Mouse (Mus musculus) thymus, postnatal 25 days (tissue): ENCODE results near the gene Zfp90.
"Not testable (repeated sequence)": the region's sequence is repeated elsewhere in the genome, so short reads cannot be mapped to it uniquely, and the experiment has no call there.

Source experiments
- DNase-seq: peaks from one replicate; pipeline ENCODE4 v3.0.0; 2022

Zfp90 gene

GRCm38 (mm10) chr8:106415182-106415971 lies at the start of gene Zfp90:
Zfp90 (plus strand) TSS chr8:106415327.
- DNase-seq = peak; percentile 90

DNA sequence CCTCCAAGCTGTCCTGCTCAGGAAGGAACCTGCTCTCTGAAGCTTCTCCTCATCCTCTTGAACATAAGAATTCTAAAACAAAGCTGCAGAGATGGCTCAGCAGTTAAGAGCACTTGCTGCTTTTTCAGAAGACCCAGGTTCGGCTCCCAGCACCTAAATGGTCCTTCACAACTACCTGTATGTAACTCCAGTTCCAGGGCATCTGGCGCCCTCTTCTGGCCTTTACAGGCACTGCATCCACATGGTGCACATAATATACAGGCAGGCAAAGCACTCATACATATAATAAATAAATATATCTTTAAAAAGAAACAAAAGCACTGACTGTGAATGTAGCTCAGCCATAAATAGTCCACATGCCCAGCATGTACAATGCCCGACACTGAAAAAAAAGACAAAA lies 46.6 kb upstream of the Zfp90 start:
- DNase-seq = no peak

DNA sequence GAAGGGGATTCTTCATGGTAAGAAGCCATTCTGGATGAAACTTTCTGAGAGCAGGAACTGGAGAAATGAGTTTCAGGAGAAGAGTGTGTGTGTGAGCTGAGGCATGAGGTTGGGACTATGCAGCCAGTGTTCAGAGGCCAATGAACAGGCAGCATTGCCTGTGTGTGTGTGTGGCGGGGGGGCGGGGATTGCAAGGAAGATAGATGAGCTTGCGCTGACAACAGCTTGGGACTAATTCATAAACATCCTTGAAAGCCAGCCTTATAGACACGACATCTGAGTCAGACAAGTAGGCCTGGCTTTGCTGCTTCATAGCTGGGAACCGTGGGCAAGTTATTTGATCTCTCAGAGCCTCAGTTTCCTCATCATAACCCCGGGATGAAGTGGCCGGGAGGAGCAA lies 46.1 kb upstream of the Zfp90 start:
- DNase-seq = no peak

- DNase-seq = no peak
These were observed 39.2 kb upstream of the Zfp90 start for GRCm38 (mm10) chr8:106375957-106376356.

DNA sequence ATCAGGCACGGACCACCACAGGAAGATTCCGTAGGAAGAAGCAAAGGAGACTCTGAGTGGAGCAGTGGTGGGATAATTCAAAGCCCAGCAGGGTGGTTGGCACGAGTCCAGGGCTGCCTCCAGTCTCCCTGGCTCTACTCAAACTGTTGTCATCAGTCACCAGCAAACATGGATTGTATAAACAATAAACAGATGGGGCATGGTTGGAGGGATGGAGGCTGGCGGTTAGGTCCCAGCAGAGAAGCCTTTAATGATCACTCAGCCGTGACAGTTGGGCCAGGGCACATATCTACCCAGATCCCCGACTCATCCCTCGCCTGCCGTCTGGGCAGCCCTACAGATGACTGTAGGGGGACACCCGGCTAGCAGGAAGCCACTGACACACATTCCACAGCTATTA lies 38.3 kb upstream of the Zfp90 start:
- DNase-seq = no peak

GRCm38 (mm10) chr8:106378501-106379048 lies 36.6 kb upstream of the Zfp90 start:
- DNase-seq = no peak

DNA sequence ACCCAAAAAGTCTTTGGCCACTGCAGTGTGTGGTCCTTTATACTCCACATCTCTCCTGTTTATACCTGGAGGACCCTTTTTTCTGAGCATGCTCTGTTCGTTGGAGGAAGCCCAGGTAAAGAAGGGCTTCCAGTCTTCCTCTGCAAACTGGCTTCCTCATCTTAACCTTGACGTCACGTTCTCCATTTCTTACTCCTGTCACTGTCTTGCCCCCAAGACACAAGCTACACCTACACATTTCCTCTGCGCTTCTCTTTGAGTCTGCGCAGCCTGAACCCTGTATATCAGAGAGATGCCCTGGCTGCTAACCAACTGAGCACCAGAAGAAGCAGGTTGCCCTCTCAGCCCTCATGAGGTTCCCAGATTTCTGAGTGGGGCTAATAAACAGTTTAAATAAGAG lies 35.8 kb upstream of the Zfp90 start:
- no peak for DNase-seq

- no peak for DNase-seq
These were observed 34.1 kb upstream of the Zfp90 start for GRCm38 (mm10) chr8:106381026-106381425.

- no peak for DNase-seq
These were observed 27.2 kb upstream of the Zfp90 start for GRCm38 (mm10) chr8:106387801-106388415.

DNA sequence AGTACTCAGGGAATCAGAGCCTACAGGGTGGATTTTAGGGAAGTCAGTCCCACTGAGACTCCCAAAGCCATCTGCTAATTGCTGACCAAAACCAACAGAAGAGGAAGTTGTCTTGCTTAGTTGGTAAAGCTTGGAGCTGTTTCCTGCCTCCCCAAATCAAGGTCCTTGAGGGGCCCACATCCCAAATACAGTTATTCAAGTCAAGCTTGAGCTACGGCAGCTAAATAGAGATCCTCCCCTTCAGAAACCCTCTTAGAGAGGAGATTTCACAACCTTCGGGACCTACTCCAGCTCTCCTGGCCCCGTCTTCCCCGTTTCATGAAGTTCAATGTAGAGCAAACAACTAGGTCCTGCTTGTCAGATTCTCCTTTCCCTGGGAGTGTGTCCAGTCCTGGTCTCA lies 20.6 kb upstream of the Zfp90 start:
- DNase-seq = no peak

DNA sequence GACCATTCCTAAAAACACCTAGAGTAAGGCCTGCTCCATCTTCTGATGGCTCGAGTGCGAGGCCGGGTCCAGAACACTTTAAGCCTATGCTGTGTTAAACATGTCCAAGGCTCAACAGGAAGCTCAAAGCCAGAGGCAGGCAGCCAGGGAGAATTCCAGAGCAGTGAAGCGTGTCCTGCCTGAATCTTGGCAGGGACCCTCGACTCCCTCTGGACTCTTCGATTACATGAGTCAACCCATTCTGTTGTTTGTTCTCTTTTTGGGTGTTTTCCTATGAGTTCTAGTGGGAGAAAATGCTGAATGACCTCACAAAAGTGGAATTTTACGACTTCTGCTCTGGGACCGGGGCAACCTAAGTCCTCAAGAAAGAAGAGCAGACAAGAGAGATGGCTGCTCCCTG lies 15.4 kb upstream of the Zfp90 start:
- no peak for DNase-seq

DNA sequence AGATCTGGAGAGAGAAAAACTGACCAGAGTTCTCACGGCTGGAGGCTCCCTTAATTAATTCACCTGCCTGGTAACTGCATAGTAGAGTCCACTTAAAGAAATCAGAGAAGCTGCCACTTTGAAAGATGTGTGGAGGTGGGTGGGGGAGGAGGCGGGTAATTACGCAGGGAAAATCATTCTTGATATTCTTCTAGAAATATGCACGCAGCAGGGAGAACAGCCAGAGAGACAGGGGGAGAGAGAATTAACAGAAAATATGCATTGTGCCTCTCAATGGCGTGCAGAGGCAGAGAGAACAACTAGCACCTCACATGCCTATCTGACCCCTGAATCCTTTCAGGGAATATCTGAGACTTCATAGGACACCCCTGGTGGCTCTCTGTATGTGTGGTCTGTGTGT lies 14.9 kb upstream of the Zfp90 start:
- DNase-seq = no peak

- DNase-seq = peak; percentile 17
These were observed 11.7 kb upstream of the Zfp90 start for GRCm38 (mm10) chr8:106403246-106403933.

DNA sequence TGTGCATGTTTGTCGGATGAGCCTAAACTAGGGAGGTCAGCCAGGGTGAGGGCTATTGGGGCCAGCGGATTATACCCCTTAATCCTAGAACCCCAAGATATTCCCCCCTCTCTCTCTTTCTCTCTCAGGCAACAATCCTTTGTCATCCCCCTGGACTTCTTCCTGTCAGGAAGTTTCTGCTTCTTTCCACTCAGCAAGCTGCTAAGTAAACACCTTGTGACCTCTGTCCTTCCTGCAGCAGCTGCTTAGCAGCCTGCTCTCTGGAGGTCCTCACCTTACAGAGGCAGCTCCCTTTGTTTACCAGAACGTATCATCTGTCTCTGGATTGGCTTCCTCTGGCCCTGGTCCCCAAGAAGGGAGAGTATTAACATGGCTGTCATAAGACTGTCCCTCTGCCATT lies 10.3 kb upstream of the Zfp90 start:
- no peak for DNase-seq

DNA sequence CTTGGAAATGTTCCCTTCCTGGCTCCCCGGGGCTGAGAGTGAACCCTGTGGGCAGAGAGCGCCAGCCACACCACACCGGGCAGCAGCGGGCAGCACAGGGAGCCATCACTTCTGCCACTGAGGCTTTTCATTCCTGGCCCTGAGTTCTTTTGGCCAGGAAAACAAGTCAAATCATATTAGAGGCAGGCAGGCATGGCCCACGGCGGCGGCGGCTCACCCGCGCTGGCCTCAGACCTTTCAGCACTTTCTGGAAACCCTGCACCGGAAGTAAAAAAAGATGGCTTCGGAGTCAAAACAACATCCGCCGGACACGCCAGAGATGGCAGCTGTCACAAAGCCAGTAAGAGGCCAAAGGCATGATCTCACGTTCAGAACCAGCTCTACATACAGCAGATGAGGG lies 9.3 kb upstream of the Zfp90 start:
- DNase-seq = no peak

DNA sequence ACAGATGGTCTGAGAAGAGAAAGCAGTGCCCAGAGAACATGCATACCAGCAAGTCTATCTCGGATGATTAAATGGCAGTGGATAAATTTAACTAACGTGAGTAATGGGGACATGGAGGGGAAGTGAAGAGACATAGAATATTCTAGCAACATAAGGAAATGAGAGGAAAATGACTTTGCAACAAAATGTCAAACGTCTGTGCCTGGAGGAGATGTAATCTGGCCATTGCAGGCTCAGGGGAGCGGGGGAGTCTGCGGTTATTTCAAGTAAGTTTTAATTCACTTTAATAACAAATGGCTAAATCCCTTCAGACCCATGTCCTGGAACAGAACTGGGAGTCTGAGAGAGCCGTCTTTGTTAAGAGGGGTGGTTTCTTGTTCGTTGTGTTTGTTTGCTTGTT lies 5.1 kb upstream of the Zfp90 start:
- DNase-seq = no peak

DNA sequence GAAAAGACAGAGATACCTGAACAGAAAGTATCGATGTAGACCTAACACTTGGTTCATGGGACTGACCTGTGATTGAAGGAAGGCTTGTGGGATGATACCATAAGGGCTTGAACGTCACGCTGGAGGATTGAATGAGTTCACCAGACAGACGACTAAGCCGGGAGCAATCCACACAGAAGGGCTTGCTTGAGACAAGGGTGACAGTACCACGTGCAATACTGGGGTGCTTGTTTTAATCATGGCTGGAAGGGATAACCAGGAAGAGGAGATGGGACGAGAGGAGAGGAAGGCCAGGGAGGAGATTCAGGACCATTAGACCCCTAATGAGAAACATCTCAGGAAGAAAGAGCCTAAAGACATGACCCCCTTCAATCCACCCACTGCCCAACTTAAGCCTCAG lies 4.6 kb upstream of the Zfp90 start:
- DNase-seq = no peak

DNA sequence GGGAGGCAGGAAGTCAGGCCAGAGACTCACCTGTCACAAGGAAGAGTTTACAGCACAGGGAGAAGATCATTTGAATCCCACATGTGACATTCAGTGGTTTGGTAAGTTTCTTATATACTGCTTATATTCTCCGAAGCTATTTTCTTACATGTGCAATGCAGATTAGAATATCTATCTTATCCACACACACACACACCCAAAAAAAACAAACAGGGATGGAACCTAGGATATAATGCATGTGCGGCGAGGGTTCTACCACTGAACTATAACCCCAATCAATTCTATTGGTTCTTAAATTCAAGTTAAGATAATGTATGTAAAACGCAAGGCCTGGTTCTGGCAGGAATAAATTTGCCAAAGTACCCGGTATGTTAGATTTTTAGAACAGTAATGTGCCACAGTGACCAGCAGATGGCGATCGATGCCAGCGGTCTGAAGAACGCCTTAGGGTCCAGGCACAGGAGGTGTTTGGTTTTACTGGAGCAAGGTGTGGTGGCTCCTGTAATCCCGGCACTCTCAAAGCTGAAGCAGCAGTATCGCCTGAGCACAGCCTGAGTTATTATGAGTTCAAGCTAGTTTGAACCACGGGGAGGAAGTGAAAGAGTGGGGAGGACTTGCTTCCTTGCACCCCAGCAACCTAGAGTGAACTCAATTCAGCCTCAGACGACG lies 3.2 kb upstream of the Zfp90 start:
- peak; percentile 57 for DNase-seq

- no peak for DNase-seq
These were observed 2.6 kb downstream of the Zfp90 start for GRCm38 (mm10) chr8:106417692-106418091.

GRCm38 (mm10) chr8:106431088-106431487 lies 16.0 kb downstream of the Zfp90 start:
- DNase-seq = no peak

DNA sequence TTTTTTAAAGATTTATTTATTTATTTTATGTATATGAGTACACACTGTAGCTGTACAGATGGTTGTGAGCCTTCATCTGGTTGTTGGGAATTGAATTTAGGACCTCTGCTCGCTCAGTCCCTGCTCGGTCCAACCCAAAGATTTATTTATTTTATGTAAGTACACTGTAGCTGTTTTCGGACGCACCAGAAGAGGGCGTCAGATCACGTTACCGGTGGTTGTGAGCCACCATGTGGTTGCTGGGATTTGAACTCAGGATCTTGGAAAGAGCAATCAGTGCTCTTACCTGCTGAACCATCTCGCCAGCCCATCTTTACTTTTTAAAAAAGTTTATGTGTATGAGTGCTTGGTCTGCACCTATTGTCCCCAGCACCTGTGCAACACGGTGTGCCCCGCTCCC lies 16.8 kb downstream of the Zfp90 start:
- DNase-seq = not testable (repeated sequence)

DNA sequence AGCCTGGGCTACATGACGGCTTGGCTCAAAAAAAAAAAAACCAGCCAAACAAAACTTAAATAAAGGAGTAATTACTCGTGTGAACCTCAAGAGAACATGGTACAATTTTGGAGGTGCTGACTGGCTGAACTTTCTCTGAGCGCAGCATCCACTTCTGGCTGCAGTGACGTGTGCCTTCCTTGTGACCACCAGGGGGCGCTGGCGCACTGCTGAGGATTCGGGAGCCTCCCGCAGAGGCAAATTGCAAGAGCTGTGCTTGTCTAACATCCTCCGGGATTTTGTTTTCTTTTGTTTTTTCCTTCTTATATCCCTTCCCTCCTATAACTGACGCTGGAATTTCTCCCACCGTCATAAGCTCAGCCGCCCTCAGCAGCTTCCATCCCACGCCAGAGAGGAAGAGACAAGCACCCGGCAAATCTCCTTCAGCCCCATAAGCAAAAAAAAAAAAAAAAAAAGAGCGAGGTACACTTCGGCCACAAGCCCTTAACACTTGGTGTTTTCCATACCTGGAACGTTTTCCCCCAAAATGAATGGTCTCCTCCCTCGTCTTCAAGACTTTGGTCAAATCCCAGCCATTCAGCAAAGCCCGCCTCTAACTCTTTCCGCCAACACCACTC lies 17.9 kb downstream of the Zfp90 start:
- DNase-seq = peak; percentile 73

DNA sequence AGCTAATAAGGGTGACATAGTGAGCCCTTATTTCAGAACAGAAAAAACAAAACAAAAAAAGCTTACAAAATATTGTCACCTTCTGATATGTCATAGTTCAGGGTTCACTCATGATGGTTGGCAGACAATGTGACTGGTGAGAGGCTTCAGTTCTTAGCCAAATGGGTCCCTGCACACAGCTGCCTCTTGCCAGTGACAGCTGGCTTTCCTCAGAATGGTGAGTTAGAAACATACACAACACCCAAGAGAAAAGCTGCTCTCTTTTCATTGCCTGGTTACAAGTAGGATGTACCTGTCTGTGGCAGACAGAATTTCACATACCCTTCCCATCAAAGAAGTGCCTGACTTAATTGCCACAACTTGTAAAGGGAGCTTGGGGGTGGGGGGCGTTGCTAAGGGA lies 18.5 kb downstream of the Zfp90 start:
- DNase-seq = no peak
